Mouse (Mus musculus) stomach, postnatal 0 days (tissue): ENCODE results near the gene Phb2. TPM values are rescaled to one million over a fixed set of nuclear protein-coding genes. Genes with fewer than 3 reads are reported as not detected.

Experiments used
- ATAC-seq: fragments of 200-750 bp; cut with Nextera tagmentation; 2 replicates; pipeline ENCODE4 v1.8.0; 2017; ENCODE audit not compliant: low FRiP score, low TSS enrichment
- DNase-seq: peaks from one replicate; pipeline ENCODE4 v3.0.0-alpha.2; 2016; ENCODE audit warnings: low spot score
- H3K27ac ChIP-seq: fragments of 300-500 bp; sonication (generic); replicated peaks from 2 replicates; pipeline ENCODE4 v1.5.1; 2014; ENCODE audit warnings: mild to moderate bottlenecking, control low read depth
- H3K27me3 ChIP-seq: fragments of 300-500 bp; sonication (generic); 2 replicates; pipeline ENCODE4 v1.6.1; 2014; ENCODE audit warnings: low read length; ENCODE audit not compliant: control insufficient read depth, insufficient read depth
- H3K36me3 ChIP-seq: fragments of 300-500 bp; sonication (generic); 2 replicates; pipeline ENCODE4 v1.6.1; 2014; ENCODE audit warnings: low read length, mixed read lengths; ENCODE audit not compliant: control insufficient read depth, insufficient read depth
- H3K4me1 ChIP-seq: fragments of 300-500 bp; sonication (generic); replicated peaks from 2 replicates; pipeline ENCODE4 v1.6.1; 2014; ENCODE audit warnings: antibody characterized with exemption; ENCODE audit not compliant: control insufficient read depth, insufficient read depth
- H3K4me2 ChIP-seq: fragments of 300-500 bp; sonication (generic); replicated peaks from 2 replicates; pipeline ENCODE4 v1.6.1; 2014; ENCODE audit warnings: low read depth, mild to moderate bottlenecking, control low read depth, moderate library complexity
- H3K4me3 ChIP-seq: fragments of 300-500 bp; sonication (generic); 2 replicates; pipeline ENCODE4 v1.5.1; 2014; ENCODE audit warnings: low read depth, low read length, control low read depth
- H3K9ac ChIP-seq: fragments of 300-500 bp; sonication (generic); 2 replicates; pipeline ENCODE4 v1.6.1; 2014; ENCODE audit warnings: mild to moderate bottlenecking, low read length, control low read depth, mixed read lengths
- H3K9me3 ChIP-seq: fragments of 300-500 bp; sonication (generic); 2 replicates; pipeline ENCODE4 v1.6.1; 2016; ENCODE audit warnings: low read length; ENCODE audit not compliant: control insufficient read depth
- CTCF ChIP-seq: IDR thresholded peaks from 2 replicates; pipeline ENCODE4 v1.5.1; 2016; ENCODE audit warnings: antibody characterized with exemption, low read depth, mild to moderate bottlenecking, moderate library complexity
- EP300 ChIP-seq: optimal IDR thresholded peaks from 2 replicates; pipeline ENCODE3; 2016; ENCODE audit warnings: antibody characterized with exemption
- WGBS: fragments of 180-500 bp; shearing (Covaris S2); extraction: QIAGEN DNeasy Blood & Tissue Kit; methylation state at CpG from one replicate; pipeline ENCODE4 v1.1.7; 2014; 5-methylcytosine and 5-hydroxymethylcytosine counted together
- polyA plus RNA-seq: library from polyadenylated mRNA; unstranded; fragments of >200 nt; fragmentation: Nextera tagmentation; extraction: Ambion mirVana; gene quantifications from 2 replicates; pipeline ENCODE4 v1.2.1, GENCODE M21; 2015

Gene Phb2
- polyA plus RNA-seq, 1 experiment from 2014 or later, result 230 TPM

GRCm38 (mm10) chr6:124669234-124669859, 42.8 kb upstream of the Phb2 start:
- ATAC-seq (no peak), DNase-seq (no peak)
- WGBS, result 90% methylated on average over 11 of the region's 11 CpGs
- H3K27me3 ChIP-seq, result no peaks in the 10 kb centered on the region
- no peak for TF ChIP-seq CTCF
- TF ChIP-seq EP300, result no peak
- H3K4me1 ChIP-seq, result 0 out of 2 replicates have a peak, but pooled peaks cover 3% of the 10 kb centered on the region
- H3K27ac ChIP-seq, result no peak overlapping the region
- no peak overlapping the region for H3K9ac ChIP-seq
- no peaks in the 10 kb centered on the region for H3K9me3 ChIP-seq
- H3K4me3 ChIP-seq, result no peak overlapping the region
- H3K36me3 ChIP-seq, result no peaks in the 10 kb centered on the region
- H3K4me2 ChIP-seq, result no peak overlapping the region

GRCm38 (mm10) chr6:124670281-124670900, 41.7 kb upstream of the Phb2 start:
- 91% methylated on average over 7 of the region's 7 CpGs for WGBS

GRCm38 (mm10) chr6:124672100-124672499, 40.0 kb upstream of the Phb2 start:
- Histone ChIP-seq H3K4me3 (no peak overlapping the region), H3K4me2 (no peak overlapping the region), H3K9me3 (no peaks in the 10 kb centered on the region), H3K36me3 (no peaks in the 10 kb centered on the region), H3K27me3 (no peaks in the 10 kb centered on the region), H3K9ac (no peak overlapping the region), H3K4me1 (0 out of 2 replicates have a peak, but pooled peaks cover 3% of the 10 kb centered on the region), H3K27ac (no peak overlapping the region)
- no peak for DNase-seq
- ATAC-seq, result no peak
- 44% methylated on average over 6 of the region's 6 CpGs for WGBS
- TF ChIP-seq CTCF, result no peak
- no peak for TF ChIP-seq EP300

More at GRCm38 (mm10) chr6:124670281-124670900, 41.7 kb upstream of the Phb2 start:
- Histone ChIP-seq H3K27ac (no peak overlapping the region), H3K4me2 (no peak overlapping the region), H3K4me1 (0 out of 2 replicates have a peak, but pooled peaks cover 3% of the 10 kb centered on the region), H3K36me3 (no peaks in the 10 kb centered on the region), H3K4me3 (no peak overlapping the region), H3K9me3 (no peaks in the 10 kb centered on the region), H3K27me3 (no peaks in the 10 kb centered on the region), H3K9ac (no peak overlapping the region)
- ATAC-seq (no peak), DNase-seq (no peak)
- TF ChIP-seq EP300 (no peak), CTCF (no peak)

GRCm38 (mm10) chr6:124673619-124674018, 38.5 kb upstream of the Phb2 start:
- 0 out of 2 replicates have a peak, but pooled peaks cover 3% of the 10 kb centered on the region for H3K4me1 ChIP-seq
- no peak overlapping the region for H3K4me3 ChIP-seq
- H3K27ac ChIP-seq, result no peak overlapping the region
- no peaks in the 10 kb centered on the region for H3K27me3 ChIP-seq
- ATAC-seq (no peak), DNase-seq (no peak)
- TF ChIP-seq CTCF (no peak), EP300 (no peak)
- 83% methylated on average over 9 of the region's 9 CpGs for WGBS
- no peak overlapping the region for H3K4me2 ChIP-seq
- H3K9ac ChIP-seq, result no peak overlapping the region
- H3K9me3 ChIP-seq, result no peaks in the 10 kb centered on the region
- H3K36me3 ChIP-seq, result no peaks in the 10 kb centered on the region

GRCm38 (mm10) chr6:124674591-124674990, 37.5 kb upstream of the Phb2 start:
- DNase-seq, result no peak
- H3K27ac ChIP-seq, result no peak overlapping the region
- no peak overlapping the region for H3K4me3 ChIP-seq
- no peaks in the 10 kb centered on the region for H3K9me3 ChIP-seq
- 0 out of 2 replicates have a peak, but pooled peaks cover 3% of the 10 kb centered on the region for H3K4me1 ChIP-seq
- no peaks in the 10 kb centered on the region for H3K36me3 ChIP-seq
- TF ChIP-seq EP300 (no peak), CTCF (no peak)
- 92% methylated on average over 7 of the region's 7 CpGs for WGBS
- ATAC-seq, result no peak
- no peaks in the 10 kb centered on the region for H3K27me3 ChIP-seq
- no peak overlapping the region for H3K4me2 ChIP-seq
- no peak overlapping the region for H3K9ac ChIP-seq

GRCm38 (mm10) chr6:124676171-124676570, 36.0 kb upstream of the Phb2 start:
- Histone ChIP-seq H3K9ac (no peak overlapping the region), H3K4me3 (no peak overlapping the region), H3K4me2 (no peak overlapping the region), H3K27me3 (no peaks in the 10 kb centered on the region), H3K4me1 (0 out of 2 replicates have a peak, but pooled peaks cover 3% of the 10 kb centered on the region), H3K27ac (no peak overlapping the region), H3K36me3 (no peaks in the 10 kb centered on the region), H3K9me3 (no peaks in the 10 kb centered on the region)
- ATAC-seq (no peak), DNase-seq (no peak)
- 78% methylated on average over 6 of the region's 6 CpGs for WGBS
- no peak for TF ChIP-seq CTCF
